Mouse (Mus musculus): ENCODE measurements around the gene Cdk20. TPM values are rescaled to one million over a fixed set of nuclear protein-coding genes. Genes with fewer than 3 reads are reported as not detected.

The Cdk20 gene
- polyA plus RNA-seq (2014; fragmentation: Illumina TruSeq; extraction: RNeasy Lipid Tissue Mini Kit (QIAGEN cat#74804); ENCODE audit: low read depth, low replicate concordance): 0.69 TPM

DNA sequence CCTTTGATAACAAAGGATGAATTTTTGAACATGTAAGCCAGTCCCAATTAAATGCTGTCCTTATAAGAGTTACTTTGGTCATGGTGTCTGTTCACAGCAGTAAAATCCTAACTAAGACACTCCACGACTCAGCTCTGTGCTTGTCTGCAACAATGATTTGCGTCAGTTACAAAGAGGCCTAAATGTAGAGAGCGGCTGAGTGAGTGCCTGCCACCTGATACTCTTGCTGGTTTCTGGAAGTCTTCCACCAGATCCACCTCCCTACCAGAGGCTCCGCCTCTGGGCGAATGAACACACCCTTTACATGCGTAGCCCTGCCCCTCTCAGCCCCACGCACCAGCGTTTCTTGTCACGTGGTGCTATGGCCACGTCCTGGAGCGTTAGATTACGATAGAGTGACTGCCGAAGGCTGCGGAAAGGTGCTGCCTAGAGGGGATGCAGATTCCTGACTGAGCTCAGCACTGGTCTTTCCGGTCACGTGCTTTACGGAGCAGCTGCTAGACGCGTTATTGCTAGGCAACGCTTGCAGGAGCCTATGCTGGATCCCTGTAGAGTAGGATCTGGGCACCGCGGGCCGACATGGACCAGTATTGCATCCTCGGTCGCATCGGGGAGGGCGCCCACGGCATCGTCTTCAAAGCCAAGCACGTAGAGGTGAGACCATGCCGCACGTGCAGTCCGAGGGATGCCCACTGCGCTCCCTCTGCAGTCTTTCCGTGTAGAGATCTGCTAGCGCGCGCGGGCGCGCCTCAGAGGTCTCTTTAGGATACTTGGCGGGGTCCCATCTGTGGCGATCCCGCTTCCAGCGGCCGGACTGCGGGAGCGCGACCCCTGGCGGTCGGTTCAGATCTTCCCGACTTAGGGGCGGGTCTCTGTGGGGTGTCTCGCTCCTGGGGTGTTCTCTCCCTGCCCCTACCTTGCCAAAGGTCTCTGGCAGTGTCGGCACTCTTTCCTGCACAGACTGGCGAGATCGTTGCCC is at the start of gene Cdk20:
Cdk20 (plus strand) TSS at position 298 of the 979 bp plus-strand sequence.

Other genes with a start within 250 kb of the Cdk20 start
- 32.3 TPM for gene Cdc14b, start 157.0 kb upstream of the Cdk20 start, polyA plus RNA-seq (2014; fragmentation: Illumina TruSeq; extraction: RNeasy Lipid Tissue Mini Kit (QIAGEN cat#74804); ENCODE audit: low read depth, low replicate concordance)
- gene Aaed1, start 119.6 kb upstream of the Cdk20 start, polyA plus RNA-seq (2014; fragmentation: Illumina TruSeq; extraction: RNeasy Lipid Tissue Mini Kit (QIAGEN cat#74804); ENCODE audit: low read depth, low replicate concordance): 108 TPM
- 447 TPM for gene Ctsl, start 61.4 kb upstream of the Cdk20 start, polyA plus RNA-seq (2014; fragmentation: Illumina TruSeq; extraction: RNeasy Lipid Tissue Mini Kit (QIAGEN cat#74804); ENCODE audit: low read depth, low replicate concordance)
- gene Fam240b, start 65.5 kb downstream of the Cdk20 start, polyA plus RNA-seq (2014; fragmentation: Illumina TruSeq; extraction: RNeasy Lipid Tissue Mini Kit (QIAGEN cat#74804); ENCODE audit: low read depth, low replicate concordance): not detected